Mouse (Mus musculus) lung, postnatal 0 days (tissue): ENCODE measurements around the gene Mrs2.

ENCODE experiments used
- CTCF ChIP-seq: IDR thresholded peaks from 2 replicates; pipeline ENCODE4 v1.5.1; 2016; ENCODE audit warnings: antibody characterized with exemption, mild to moderate bottlenecking
- EP300 ChIP-seq: IDR thresholded peaks from 2 replicates; pipeline ENCODE4 v1.6.1; 2016; ENCODE audit warnings: antibody characterized with exemption, mild to moderate bottlenecking, control low read depth

GRCm38 (mm10) chr13:24981031-24981430, 39.1 kb downstream of the Mrs2 start:
- no peak for TF ChIP-seq CTCF
- no peak for TF ChIP-seq EP300
